Mouse (Mus musculus): Measurements from ENCODE around the gene Thsd4. TPM values are rescaled to one million over a fixed set of nuclear protein-coding genes. Genes with fewer than 3 reads are reported as not detected.

Thsd4 gene
- polyA plus RNA-seq, 1 experiment from 2014 or later, result 5.6 TPM

GRCm38 (mm10) chr9:59985900-59986572, 535.8 kb downstream of the Thsd4 start:
- Histone ChIP-seq H3K9me3 (ENCODE audit: control insufficient read depth, low read length) (no peaks in the 10 kb centered on the region), H3K9ac (replicated peaks; ENCODE audit: low read length) (no peak overlapping the region), H3K4me3 (replicated peaks; ENCODE audit: low read depth, low read length) (no peak overlapping the region), H3K4me2 (ENCODE audit: low read length) (no peak overlapping the region), H3K36me3 (ENCODE audit: control insufficient read depth, insufficient read depth, low read length) (no peaks in the 10 kb centered on the region), H3K27ac (replicated peaks; ENCODE audit: low read depth, low read length) (no peak overlapping the region), H3K4me1 (ENCODE audit: control insufficient read depth, insufficient read depth, low read length) (no peaks in the 10 kb centered on the region), H3K27me3 (ENCODE audit: control insufficient read depth, insufficient read depth, low read length) (no peaks in the 10 kb centered on the region)
- no peak for ATAC-seq (ENCODE audit: low FRiP score, low TSS enrichment)
- 71% methylated on average over 3 of the region's 3 CpGs for WGBS
- no peak for DNase-seq

- ATAC-seq (ENCODE audit: low FRiP score, low TSS enrichment), result no peak
- WGBS, result 33% methylated on average over 2 of the region's 2 CpGs
Observed at GRCm38 (mm10) chr9:59981116-59981515, 540.7 kb downstream of the Thsd4 start.

GRCm38 (mm10) chr9:59971263-59971662, 550.6 kb downstream of the Thsd4 start:
- WGBS, result 75% methylated on average over 4 of the region's 4 CpGs
- no peaks in the 10 kb centered on the region for H3K9me3 ChIP-seq (ENCODE audit: control insufficient read depth, low read length)
- DNase-seq (no peak), ATAC-seq (ENCODE audit: low FRiP score, low TSS enrichment) (no peak)
- no peak overlapping the region for H3K4me2 ChIP-seq (ENCODE audit: low read length)
- no peaks in the 10 kb centered on the region for H3K4me1 ChIP-seq (ENCODE audit: control insufficient read depth, insufficient read depth, low read length)
- H3K27ac ChIP-seq (replicated peaks; ENCODE audit: low read depth, low read length), result no peak overlapping the region
- no peaks in the 10 kb centered on the region for H3K27me3 ChIP-seq (ENCODE audit: control insufficient read depth, insufficient read depth, low read length)
- H3K4me3 ChIP-seq (replicated peaks; ENCODE audit: low read depth, low read length), result no peak overlapping the region
- H3K36me3 ChIP-seq (ENCODE audit: control insufficient read depth, insufficient read depth, low read length), result no peaks in the 10 kb centered on the region
- no peak overlapping the region for H3K9ac ChIP-seq (replicated peaks; ENCODE audit: low read length)

More at GRCm38 (mm10) chr9:59981116-59981515, 540.7 kb downstream of the Thsd4 start:
- H3K4me3 ChIP-seq (replicated peaks; ENCODE audit: low read depth, low read length), result no peak overlapping the region
- no peak for DNase-seq
- no peaks in the 10 kb centered on the region for H3K27me3 ChIP-seq (ENCODE audit: control insufficient read depth, insufficient read depth, low read length)
- no peak overlapping the region for H3K4me2 ChIP-seq (ENCODE audit: low read length)
- no peaks in the 10 kb centered on the region for H3K36me3 ChIP-seq (ENCODE audit: control insufficient read depth, insufficient read depth, low read length)
- H3K9ac ChIP-seq (replicated peaks; ENCODE audit: low read length), result no peak overlapping the region
- no peaks in the 10 kb centered on the region for H3K4me1 ChIP-seq (ENCODE audit: control insufficient read depth, insufficient read depth, low read length)
- no peaks in the 10 kb centered on the region for H3K9me3 ChIP-seq (ENCODE audit: control insufficient read depth, low read length)
- H3K27ac ChIP-seq (replicated peaks; ENCODE audit: low read depth, low read length), result no peak overlapping the region

GRCm38 (mm10) chr9:59969383-59969782, 552.5 kb downstream of the Thsd4 start:
- no peaks in the 10 kb centered on the region for H3K36me3 ChIP-seq (ENCODE audit: control insufficient read depth, insufficient read depth, low read length)
- DNase-seq, result peak; percentile 92
- no peak overlapping the region for H3K27ac ChIP-seq (replicated peaks; ENCODE audit: low read depth, low read length)
- H3K9me3 ChIP-seq (ENCODE audit: control insufficient read depth, low read length), result no peaks in the 10 kb centered on the region
- no peak overlapping the region for H3K9ac ChIP-seq (replicated peaks; ENCODE audit: low read length)
- no peaks in the 10 kb centered on the region for H3K27me3 ChIP-seq (ENCODE audit: control insufficient read depth, insufficient read depth, low read length)
- ATAC-seq (ENCODE audit: low FRiP score, low TSS enrichment), result no peak
- WGBS, result 26% methylated on average over 6 of the region's 6 CpGs
- no peak overlapping the region for H3K4me3 ChIP-seq (replicated peaks; ENCODE audit: low read depth, low read length)
- H3K4me1 ChIP-seq (ENCODE audit: control insufficient read depth, insufficient read depth, low read length), result no peaks in the 10 kb centered on the region
- H3K4me2 ChIP-seq (ENCODE audit: low read length), result no peak overlapping the region

GRCm38 (mm10) chr9:59965046-59965445, 556.8 kb downstream of the Thsd4 start:
- WGBS, result 90% methylated on average over 10 of the region's 10 CpGs
- ATAC-seq (ENCODE audit: low FRiP score, low TSS enrichment), result no peak
- no peaks in the 10 kb centered on the region for H3K27me3 ChIP-seq (ENCODE audit: control insufficient read depth, insufficient read depth, low read length)

GRCm38 (mm10) chr9:59964367-59964766, 557.5 kb downstream of the Thsd4 start:
- DNase-seq, result no peak
- H3K9ac ChIP-seq (replicated peaks; ENCODE audit: low read length), result no peak overlapping the region
- no peaks in the 10 kb centered on the region for H3K27me3 ChIP-seq (ENCODE audit: control insufficient read depth, insufficient read depth, low read length)
- no peak overlapping the region for H3K4me3 ChIP-seq (replicated peaks; ENCODE audit: low read depth, low read length)
- no peaks in the 10 kb centered on the region for H3K36me3 ChIP-seq (ENCODE audit: control insufficient read depth, insufficient read depth, low read length)
- no peak overlapping the region for H3K27ac ChIP-seq (replicated peaks; ENCODE audit: low read depth, low read length)
- H3K4me2 ChIP-seq (ENCODE audit: low read length), result no peak overlapping the region
- WGBS, result 66% methylated on average over 3 of the region's 3 CpGs
- H3K9me3 ChIP-seq (ENCODE audit: control insufficient read depth, low read length), result no peaks in the 10 kb centered on the region
- no peak for ATAC-seq (ENCODE audit: low FRiP score, low TSS enrichment)
- H3K4me1 ChIP-seq (ENCODE audit: control insufficient read depth, insufficient read depth, low read length), result no peaks in the 10 kb centered on the region

More at GRCm38 (mm10) chr9:59965046-59965445, 556.8 kb downstream of the Thsd4 start:
- Histone ChIP-seq H3K4me2 (ENCODE audit: low read length) (no peak overlapping the region), H3K27ac (replicated peaks; ENCODE audit: low read depth, low read length) (no peak overlapping the region), H3K36me3 (ENCODE audit: control insufficient read depth, insufficient read depth, low read length) (no peaks in the 10 kb centered on the region), H3K9ac (replicated peaks; ENCODE audit: low read length) (no peak overlapping the region), H3K9me3 (ENCODE audit: control insufficient read depth, low read length) (no peaks in the 10 kb centered on the region), H3K4me1 (ENCODE audit: control insufficient read depth, insufficient read depth, low read length) (no peaks in the 10 kb centered on the region), H3K4me3 (replicated peaks; ENCODE audit: low read depth, low read length) (no peak overlapping the region)
- DNase-seq, result no peak

GRCm38 (mm10) chr9:59961201-59961955, 560.5 kb downstream of the Thsd4 start:
- ATAC-seq (ENCODE audit: low FRiP score, low TSS enrichment), result no peak
- Histone ChIP-seq H3K36me3 (ENCODE audit: control insufficient read depth, insufficient read depth, low read length) (no peaks in the 10 kb centered on the region), H3K27ac (replicated peaks; ENCODE audit: low read depth, low read length) (no peak overlapping the region), H3K4me1 (ENCODE audit: control insufficient read depth, insufficient read depth, low read length) (no peaks in the 10 kb centered on the region), H3K27me3 (ENCODE audit: control insufficient read depth, insufficient read depth, low read length) (no peaks in the 10 kb centered on the region), H3K9ac (replicated peaks; ENCODE audit: low read length) (no peak overlapping the region), H3K4me3 (replicated peaks; ENCODE audit: low read depth, low read length) (no peak overlapping the region), H3K9me3 (ENCODE audit: control insufficient read depth, low read length) (no peaks in the 10 kb centered on the region), H3K4me2 (ENCODE audit: low read length) (no peak overlapping the region)
- 63% methylated on average over 14 of the region's 14 CpGs for WGBS
- peak; percentile 21 for DNase-seq

- WGBS, result 87% methylated on average over 10 of the region's 10 CpGs
- H3K9ac ChIP-seq (replicated peaks; ENCODE audit: low read length), result no peak within 1 kb of the TSS
- no peaks in the 10 kb centered on the region for H3K36me3 ChIP-seq (ENCODE audit: control insufficient read depth, insufficient read depth, low read length)
- ATAC-seq (ENCODE audit: low FRiP score, low TSS enrichment) (no peak), DNase-seq (no peak)
- no peak within 1 kb of the TSS for H3K27ac ChIP-seq (replicated peaks; ENCODE audit: low read depth, low read length)
- no peak within 1 kb of the TSS for H3K4me3 ChIP-seq (replicated peaks; ENCODE audit: low read depth, low read length)
- no peaks in the 10 kb centered on the region for H3K4me1 ChIP-seq (ENCODE audit: control insufficient read depth, insufficient read depth, low read length)
- H3K4me2 ChIP-seq (ENCODE audit: low read length), result no peak within 1 kb of the TSS
- no peaks in the 10 kb centered on the region for H3K9me3 ChIP-seq (ENCODE audit: control insufficient read depth, low read length)
- no peaks in the 10 kb centered on the region for H3K27me3 ChIP-seq (ENCODE audit: control insufficient read depth, insufficient read depth, low read length)
Observed at GRCm38 (mm10) chr9:59960559-59960958, 561.3 kb downstream of the Thsd4 start, which contains the start of gene Nr2e3. Nr2e3 (minus strand) TSS chr9:59960659.

GRCm38 (mm10) chr9:59959276-59959675, 562.6 kb downstream of the Thsd4 start:
- Histone ChIP-seq H3K9ac (replicated peaks; ENCODE audit: low read length) (no peak overlapping the region), H3K4me2 (ENCODE audit: low read length) (no peak overlapping the region), H3K27me3 (ENCODE audit: control insufficient read depth, insufficient read depth, low read length) (no peaks in the 10 kb centered on the region), H3K4me1 (ENCODE audit: control insufficient read depth, insufficient read depth, low read length) (no peaks in the 10 kb centered on the region), H3K36me3 (ENCODE audit: control insufficient read depth, insufficient read depth, low read length) (no peaks in the 10 kb centered on the region), H3K27ac (replicated peaks; ENCODE audit: low read depth, low read length) (no peak overlapping the region), H3K4me3 (replicated peaks; ENCODE audit: low read depth, low read length) (no peak overlapping the region), H3K9me3 (ENCODE audit: control insufficient read depth, low read length) (no peaks in the 10 kb centered on the region)
- ATAC-seq (ENCODE audit: low FRiP score, low TSS enrichment), result no peak; the same call in 1 of the 2 replicates
- peak; percentile 91 for DNase-seq
- WGBS, result 4% methylated on average over 8 of the region's 8 CpGs

All from midbrain, embryonic 14.5 days (tissue).